Comparison of ENCODE assay signal across 9 mouse cellular contexts in the genomic region with DNA sequence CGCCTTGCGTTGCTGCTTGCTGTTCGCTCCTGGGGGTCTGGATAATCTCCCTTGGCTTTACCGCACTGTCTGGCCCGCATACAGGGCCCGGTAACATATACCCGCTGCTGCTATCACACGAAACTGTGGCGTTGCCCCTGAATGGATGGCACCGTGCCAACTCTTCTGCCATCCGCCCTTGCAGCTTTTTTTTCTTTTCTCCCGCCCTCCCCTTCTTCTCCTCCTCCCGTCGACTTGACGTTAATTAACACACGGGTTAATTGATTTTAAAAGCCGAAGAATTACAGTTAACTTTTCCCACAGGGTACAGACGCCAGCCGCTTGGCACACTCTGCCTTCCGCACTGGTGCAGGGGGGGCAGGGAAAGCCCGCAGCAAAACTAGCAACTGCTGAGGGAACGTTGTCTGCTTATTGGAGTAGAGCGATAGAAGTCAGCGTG.
DNase-seq lines count a peak whose midpoint lies in the region; ATAC-seq lines count a peak whose summit lies in the region.
"Had no signal": no experiment of that assay in that cellular context is flagged by ENCODE, and none has a peak within 500 bp of the region (broad histone marks: within the 10 kb centered on the region; RNA-seq: fewer than 3 reads in every experiment).

No protein-coding gene starts in this region.

- no peak for DNase-seq in heart, adult 9 months (ENCODE audit: low spot score in 2 of 2)
- DNase-seq in cerebellum, adult 9-10 months: peak; percentile 9
- DNase-seq in hindbrain, embryonic 11.5 days (ENCODE audit: low spot score): no peak

- no peaks in the 10 kb centered on the region for H3K4me1 ChIP-seq in heart, embryonic 15.5 days (replicated peaks)
- H3K4me1 ChIP-seq in hindbrain, embryonic 11.5 days (replicated peaks; ENCODE audit: control insufficient read depth, insufficient read depth, low read length): peaks cover 3% of the 10 kb centered on the region; the same call in 1 of the 2 replicates
- H3K4me1 ChIP-seq in neural tube, embryonic 12.5 days: peaks cover 15% of the 10 kb centered on the region; the same call in 1 of the 2 replicates
- H3K4me1 ChIP-seq in liver, embryonic 12.5 days: no peaks in the 10 kb centered on the region

- no peaks in the 10 kb centered on the region for H3K9me3 ChIP-seq in heart, embryonic 15.5 days (replicated peaks)
- H3K9me3 ChIP-seq in hindbrain, embryonic 11.5 days (ENCODE audit: control insufficient read depth, low read length): no peaks in the 10 kb centered on the region
- H3K9me3 ChIP-seq in neural tube, embryonic 12.5 days: no peaks in the 10 kb centered on the region
- no peaks in the 10 kb centered on the region for H3K9me3 ChIP-seq in liver, embryonic 12.5 days (replicated peaks)

- H3K27ac ChIP-seq in heart, embryonic 15.5 days: no peak overlapping the region
- H3K27ac ChIP-seq in hindbrain, embryonic 11.5 days (ENCODE audit: low read depth, low read length): peak overlapping the region; percentile 2; the same call in 1 of the 2 replicates
- peak overlapping the region; percentile 61; the same call in 1 of the 2 replicates for H3K27ac ChIP-seq in neural tube, embryonic 12.5 days
- no peak overlapping the region for H3K27ac ChIP-seq in liver, embryonic 12.5 days

- H3K27me3 ChIP-seq in heart, embryonic 15.5 days: no peaks in the 10 kb centered on the region
- H3K27me3 ChIP-seq in hindbrain, embryonic 11.5 days (ENCODE audit: control insufficient read depth, insufficient read depth, low read length): no peaks in the 10 kb centered on the region
- H3K27me3 ChIP-seq in neural tube, embryonic 12.5 days (replicated peaks): no peaks in the 10 kb centered on the region
- no peaks in the 10 kb centered on the region for H3K27me3 ChIP-seq in liver, embryonic 12.5 days (replicated peaks)

- no peak overlapping the region for H3K9ac ChIP-seq in heart, embryonic 15.5 days
- H3K9ac ChIP-seq in hindbrain, embryonic 11.5 days (ENCODE audit: low read depth, low read length): no peak overlapping the region
- H3K9ac ChIP-seq in neural tube, embryonic 12.5 days: peak overlapping the region; percentile 61
- no peak overlapping the region for H3K9ac ChIP-seq in liver, embryonic 12.5 days

- no peak for ATAC-seq in heart, embryonic 15.5 days (replicated peaks; ENCODE audit: insufficient number of reproducible peaks, insufficient read depth, low FRiP score, low read depth)
- peak; percentile 81 for ATAC-seq in hindbrain, embryonic 11.5 days (ENCODE audit: low FRiP score)
- peak; percentile 92 for ATAC-seq in neural tube, embryonic 12.5 days (ENCODE audit: low FRiP score, low read depth)
- ATAC-seq in liver, embryonic 12.5 days: no peak
- ATAC-seq in erythroid progenitor cell, adult 5-6 weeks (replicated peaks; ENCODE audit: low FRiP score, poor library complexity, severe bottlenecking): no peak
- no peak for ATAC-seq in megakaryocyte-erythroid progenitor cell, adult 5-6 weeks (replicated peaks; ENCODE audit: low FRiP score, low TSS enrichment, poor library complexity, severe bottlenecking)

- no peak overlapping the region for H3K4me3 ChIP-seq in heart, embryonic 15.5 days
- H3K4me3 ChIP-seq in hindbrain, embryonic 11.5 days (ENCODE audit: low read depth, low read length): no peak overlapping the region
- peak overlapping the region; percentile 43 for H3K4me3 ChIP-seq in neural tube, embryonic 12.5 days
- no peak overlapping the region for H3K4me3 ChIP-seq in liver, embryonic 12.5 days

- no peaks in the 10 kb centered on the region for H3K36me3 ChIP-seq in heart, embryonic 15.5 days
- H3K36me3 ChIP-seq in hindbrain, embryonic 11.5 days (ENCODE audit: control insufficient read depth, insufficient read depth, low read length): no peaks in the 10 kb centered on the region
- H3K36me3 ChIP-seq in neural tube, embryonic 12.5 days: no peaks in the 10 kb centered on the region
- H3K36me3 ChIP-seq in liver, embryonic 12.5 days: no peaks in the 10 kb centered on the region
- H3K36me3 ChIP-seq: G1E had no signal

- 75% methylated on average over 24 of the region's 24 CpGs for WGBS in heart, embryonic 15.5 days
- 81% methylated on average over 24 of the region's 24 CpGs for WGBS in hindbrain, embryonic 11.5 days
- 50% methylated on average over 24 of the region's 24 CpGs for whole genome bisulfite sequencing in neural tube, embryonic 12.5 days
- WGBS in liver, embryonic 12.5 days (ENCODE audit: insufficient replicate concordance): 74% methylated on average over 24 of the region's 24 CpGs

- H3K4me2 ChIP-seq in heart, embryonic 15.5 days: peak overlapping the region; percentile 9; the same call in 1 of the 2 replicates
- no peak overlapping the region for H3K4me2 ChIP-seq in hindbrain, embryonic 11.5 days (replicated peaks; ENCODE audit: low read depth, low read length)
- H3K4me2 ChIP-seq in neural tube, embryonic 12.5 days (replicated peaks): peak overlapping the region; percentile 66
- no peak overlapping the region for H3K4me2 ChIP-seq in liver, embryonic 12.5 days

Comparison
In these comparisons a context has a peak if more than half of its experiments do, and no peak if none do; other contexts are left out.
1. ATAC-seq: peak in hindbrain, embryonic 11.5 days (single experiment) and neural tube, embryonic 12.5 days (single experiment); none in heart, embryonic 15.5 days (single experiment), liver, embryonic 12.5 days (single experiment), erythroid progenitor cell, adult 5-6 weeks (single experiment) and megakaryocyte-erythroid progenitor cell, adult 5-6 weeks (single experiment).
2. H3K27ac ChIP-seq: peak in hindbrain, embryonic 11.5 days (single experiment) and neural tube, embryonic 12.5 days (single experiment); none in heart, embryonic 15.5 days (single experiment) and liver, embryonic 12.5 days (single experiment).
3. H3K4me2 ChIP-seq: peak in heart, embryonic 15.5 days (single experiment) and neural tube, embryonic 12.5 days (single experiment); none in hindbrain, embryonic 11.5 days (single experiment) and liver, embryonic 12.5 days (single experiment).